Mouse (Mus musculus): ENCODE measurements at regions not wholly inside any gene's neighbourhood (a gene's known extent, or its start where the extent isn't known, plus 50 kb on each side); places are given as distances from the start of the nearest gene placed in this dataset.

- DNase-seq (ENCODE audit: inconsistent age in 2 of 2, low spot score in 1 of 2): peak; percentile 13 to 68
These were observed 233.0 kb downstream of the Phf14 start for GRCm38 (mm10) chr6:12140596-12140995.

DNA sequence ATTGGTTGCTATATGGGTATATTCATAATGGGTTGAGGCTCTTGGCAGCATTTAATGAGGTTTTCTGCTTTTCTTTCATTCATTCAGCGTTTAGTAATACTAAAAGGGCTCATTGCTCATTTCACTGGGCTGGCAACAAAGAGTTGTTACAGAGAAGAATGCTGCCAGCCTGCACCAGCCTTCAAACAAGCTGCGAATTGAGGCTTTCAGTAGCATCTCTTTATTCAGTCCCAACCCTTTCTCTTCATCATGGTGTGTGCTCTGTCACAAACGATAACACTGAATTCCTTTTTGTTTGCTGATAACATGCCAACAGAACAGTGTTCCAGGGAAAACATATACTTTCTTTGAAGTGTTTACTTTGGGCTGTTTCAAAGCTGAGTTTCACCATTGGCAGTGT is 237.6 kb downstream of the Phf14 start:
- no peak for DNase-seq (ENCODE audit: inconsistent age in 2 of 2, low spot score in 1 of 2)

- DNase-seq (ENCODE audit: inconsistent age in 2 of 2, low spot score in 1 of 2): peak in 1 of 2 experiments; percentile 52
These were observed 243.2 kb downstream of the Phf14 start for GRCm38 (mm10) chr6:12150613-12151333.

- DNase-seq (ENCODE audit: inconsistent age in 2 of 2, low spot score in 1 of 2): no peak
These were observed 256.4 kb downstream of the Phf14 start for GRCm38 (mm10) chr6:12163971-12164370.

GRCm38 (mm10) chr6:12168533-12168932 is 260.9 kb downstream of the Phf14 start:
- DNase-seq (ENCODE audit: inconsistent age in 2 of 2, low spot score in 1 of 2): no peak

- no peak for DNase-seq (ENCODE audit: inconsistent age in 2 of 2, low spot score in 1 of 2)
These were observed 261.8 kb downstream of the Phf14 start for GRCm38 (mm10) chr6:12169431-12169830.

- DNase-seq (ENCODE audit: inconsistent age in 2 of 2, low spot score in 1 of 2): no peak
These were observed 263.1 kb downstream of the Phf14 start for GRCm38 (mm10) chr6:12170722-12171121.

DNA sequence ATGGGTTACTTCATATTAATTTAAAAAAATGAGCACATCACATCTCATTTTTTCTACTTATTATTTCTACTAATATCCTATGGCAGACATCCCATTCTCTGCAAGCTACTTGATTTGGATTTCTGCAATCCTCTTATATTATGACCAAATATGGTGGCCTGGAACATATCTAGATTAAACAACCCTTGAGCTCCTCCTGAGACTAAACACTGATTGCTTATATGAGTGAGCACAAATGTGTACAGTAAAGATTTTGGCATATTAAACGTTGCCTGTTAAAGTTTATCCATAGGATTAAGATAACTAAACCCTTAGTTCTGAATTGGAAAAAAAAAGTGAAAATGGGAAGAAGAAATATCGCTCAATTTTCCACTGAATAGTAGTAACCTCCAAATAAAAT is 263.6 kb downstream of the Phf14 start:
- DNase-seq (ENCODE audit: inconsistent age in 2 of 2, low spot score in 1 of 2): no peak

DNA sequence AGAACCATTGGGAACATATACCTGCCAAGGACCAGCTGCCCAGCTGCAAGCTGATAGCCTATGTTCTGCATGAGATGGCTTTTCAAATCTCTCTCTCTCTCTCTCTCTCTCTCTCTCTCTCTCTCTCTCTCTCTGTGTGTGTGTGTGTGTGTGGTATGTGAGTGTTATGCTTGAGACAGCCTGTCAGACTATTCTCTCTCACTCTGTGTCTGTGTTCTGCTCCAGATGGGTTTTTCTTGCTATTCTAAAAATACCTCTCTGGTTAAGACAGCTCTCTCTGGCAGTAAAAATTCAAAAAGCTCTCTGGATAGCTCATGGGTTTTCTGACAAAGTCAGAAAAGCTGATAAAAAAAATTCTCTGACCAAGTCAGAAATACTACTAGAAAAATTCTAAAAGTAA is 270.4 kb downstream of the Phf14 start:
- no peak for DNase-seq (ENCODE audit: inconsistent age in 2 of 2, low spot score in 1 of 2)

GRCm38 (mm10) chr6:12180951-12181350 is 273.3 kb downstream of the Phf14 start:
- peak; percentile 67 to 69 for DNase-seq (ENCODE audit: inconsistent age in 2 of 2, low spot score in 1 of 2)

DNA sequence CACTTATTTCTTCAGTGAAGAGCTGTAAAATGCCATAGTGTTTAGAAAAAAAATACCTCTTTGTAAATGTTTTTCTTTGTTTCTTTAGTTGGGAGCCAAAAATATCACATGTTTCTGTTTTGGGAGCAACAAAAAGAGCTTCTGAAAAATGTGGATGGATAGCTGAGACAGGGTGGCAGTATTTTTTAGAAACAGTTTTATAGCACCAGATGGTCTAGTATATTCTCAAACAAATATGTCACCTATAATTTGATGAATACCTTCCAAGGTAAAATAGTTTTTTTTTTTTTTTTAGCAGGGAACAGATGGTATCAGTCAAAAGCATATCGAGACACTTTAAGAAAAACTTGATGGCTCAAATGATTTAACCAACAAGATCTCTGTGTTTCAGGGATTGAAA is 302.6 kb downstream of the Phf14 start:
- DNase-seq (ENCODE audit: inconsistent age in 2 of 2, low spot score in 1 of 2): no peak

GRCm38 (mm10) chr6:12214526-12215177 is 307.0 kb downstream of the Phf14 start:
- DNase-seq (ENCODE audit: inconsistent age in 2 of 2, low spot score in 1 of 2): no peak

- DNase-seq (ENCODE audit: inconsistent age in 2 of 2, low spot score in 1 of 2): no peak
These were observed 307.6 kb downstream of the Phf14 start for GRCm38 (mm10) chr6:12215178-12215553.

DNA sequence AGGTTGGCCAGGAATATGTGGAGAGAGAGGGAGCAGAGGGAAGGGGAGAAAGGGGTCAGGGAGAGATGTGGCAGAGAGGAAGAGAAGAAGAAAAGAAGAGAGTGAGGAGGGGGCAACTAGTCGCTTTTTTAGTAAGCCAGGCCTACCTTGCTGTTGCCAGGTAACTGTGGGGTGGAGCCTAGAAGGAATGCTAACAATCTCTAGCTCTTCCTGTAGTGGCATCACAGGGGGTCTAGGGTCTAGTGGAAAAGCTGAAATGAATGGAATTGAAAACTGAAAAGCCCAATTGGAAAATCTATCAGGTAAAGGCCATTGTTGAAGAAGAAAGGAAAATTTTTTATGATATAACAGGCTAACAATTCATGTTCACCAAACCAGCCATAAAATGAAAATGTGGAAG is 336.5 kb downstream of the Phf14 start:
- no peak for DNase-seq (ENCODE audit: inconsistent age in 2 of 2, low spot score in 1 of 2)

DNA sequence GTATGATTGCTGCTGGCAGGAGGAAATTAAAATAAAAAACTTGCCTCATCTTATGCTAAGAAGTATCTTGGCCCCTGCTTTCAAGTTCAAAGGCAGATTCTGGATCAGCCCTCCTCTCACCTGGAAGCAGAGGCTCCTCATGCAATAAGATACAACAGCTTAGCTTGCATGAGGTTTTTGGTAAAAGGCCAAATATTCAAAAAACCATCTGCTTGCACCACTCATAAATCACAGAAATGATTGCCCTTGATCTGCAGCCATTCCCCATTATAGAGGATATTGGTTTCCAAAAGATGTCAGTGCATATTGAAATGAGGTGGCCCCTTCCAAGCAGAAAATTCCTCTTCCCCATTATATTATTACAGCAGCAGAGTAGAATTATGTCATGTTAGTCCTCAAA is 340.4 kb downstream of the Phf14 start:
- peak in 1 of 2 experiments; percentile 19 for DNase-seq (ENCODE audit: inconsistent age in 2 of 2, low spot score in 1 of 2)

DNA sequence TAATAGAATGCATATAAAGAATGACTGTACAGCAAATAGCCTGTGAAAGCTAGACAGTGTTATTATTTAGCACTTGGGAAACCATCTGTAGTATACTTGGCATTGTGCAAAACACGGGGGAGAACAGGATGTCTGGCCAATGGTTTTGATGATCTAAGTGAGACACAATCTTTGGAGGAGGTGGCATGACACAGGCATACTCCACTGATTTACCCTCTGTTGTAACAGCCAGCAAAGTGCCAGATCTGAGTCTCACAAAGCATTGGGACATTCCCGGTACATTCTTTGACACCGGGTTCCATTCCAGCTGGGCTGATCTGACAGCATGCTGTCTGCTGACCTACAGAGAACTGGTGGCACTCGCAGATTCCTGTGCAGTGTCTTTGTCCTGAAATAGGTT is 341.0 kb downstream of the Phf14 start:
- no peak for DNase-seq (ENCODE audit: inconsistent age in 2 of 2, low spot score in 1 of 2)

- no peak for DNase-seq (ENCODE audit: inconsistent age in 2 of 2, low spot score in 1 of 2)
These were observed 346.9 kb downstream of the Phf14 start for GRCm38 (mm10) chr6:12254507-12254906.

GRCm38 (mm10) chr6:12255434-12255833 is 347.8 kb downstream of the Phf14 start:
- DNase-seq (ENCODE audit: inconsistent age in 2 of 2, low spot score in 1 of 2): peak in 1 of 2 experiments; percentile 30

DNA sequence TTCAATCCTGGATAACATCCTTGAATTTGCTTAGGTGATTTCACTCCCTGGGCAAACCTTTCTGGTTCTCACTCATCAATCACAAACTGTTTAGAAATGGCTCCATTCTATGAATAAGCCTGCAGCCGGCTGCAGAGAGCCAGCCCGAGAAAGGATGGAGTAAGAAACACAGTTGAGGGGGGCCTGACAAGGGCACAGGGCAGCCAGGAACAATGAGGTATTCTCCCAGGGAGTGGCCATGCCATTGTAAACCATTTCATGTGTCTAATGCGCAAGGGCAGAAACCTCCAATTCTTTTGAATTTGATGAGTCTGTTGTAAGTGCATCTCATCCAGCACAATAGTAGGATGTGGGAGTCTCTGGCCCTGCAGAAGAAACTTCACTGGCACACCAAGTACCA is 350.7 kb downstream of the Phf14 start:
- DNase-seq (ENCODE audit: inconsistent age in 2 of 2, low spot score in 1 of 2): no peak

- no peak for DNase-seq (ENCODE audit: inconsistent age in 2 of 2, low spot score in 1 of 2)
These were observed 351.4 kb downstream of the Phf14 start for GRCm38 (mm10) chr6:12258940-12259481.

DNA sequence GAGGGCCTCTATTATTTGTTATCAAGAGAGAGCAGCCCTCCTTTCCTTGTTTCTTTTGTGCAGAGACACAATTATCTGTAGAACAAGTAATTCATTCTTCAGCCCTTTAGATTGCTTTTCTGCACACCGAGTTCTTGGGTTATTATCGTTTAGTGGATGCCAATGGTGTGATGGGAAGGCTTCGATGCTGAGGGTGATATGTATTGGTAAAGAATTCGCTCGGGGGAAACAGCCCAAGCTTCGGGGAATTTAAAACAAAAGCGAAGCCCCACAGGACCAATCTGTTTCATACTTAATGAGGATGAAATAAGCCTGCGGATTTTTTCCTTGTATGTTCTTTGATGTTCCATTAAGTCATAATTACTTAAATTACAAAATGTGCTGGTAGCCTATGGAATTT is 352.0 kb downstream of the Phf14 start:
- no peak for DNase-seq (ENCODE audit: inconsistent age in 2 of 2, low spot score in 1 of 2)

GRCm38 (mm10) chr6:12260325-12261076 is 352.9 kb downstream of the Phf14 start:
- peak; percentile 33 to 78 for DNase-seq (ENCODE audit: inconsistent age in 2 of 2, low spot score in 1 of 2)

Measured in adrenal gland, adult (tissue).